Mouse (Mus musculus) WW6 (cell line): ENCODE results near the gene Lgr6.

Experiments used
- DNase-seq: peaks from one replicate; pipeline ENCODE4 v3.0.0-alpha.2; 2013; ENCODE audit warnings: low read depth, low spot score

Lgr6 gene

DNA sequence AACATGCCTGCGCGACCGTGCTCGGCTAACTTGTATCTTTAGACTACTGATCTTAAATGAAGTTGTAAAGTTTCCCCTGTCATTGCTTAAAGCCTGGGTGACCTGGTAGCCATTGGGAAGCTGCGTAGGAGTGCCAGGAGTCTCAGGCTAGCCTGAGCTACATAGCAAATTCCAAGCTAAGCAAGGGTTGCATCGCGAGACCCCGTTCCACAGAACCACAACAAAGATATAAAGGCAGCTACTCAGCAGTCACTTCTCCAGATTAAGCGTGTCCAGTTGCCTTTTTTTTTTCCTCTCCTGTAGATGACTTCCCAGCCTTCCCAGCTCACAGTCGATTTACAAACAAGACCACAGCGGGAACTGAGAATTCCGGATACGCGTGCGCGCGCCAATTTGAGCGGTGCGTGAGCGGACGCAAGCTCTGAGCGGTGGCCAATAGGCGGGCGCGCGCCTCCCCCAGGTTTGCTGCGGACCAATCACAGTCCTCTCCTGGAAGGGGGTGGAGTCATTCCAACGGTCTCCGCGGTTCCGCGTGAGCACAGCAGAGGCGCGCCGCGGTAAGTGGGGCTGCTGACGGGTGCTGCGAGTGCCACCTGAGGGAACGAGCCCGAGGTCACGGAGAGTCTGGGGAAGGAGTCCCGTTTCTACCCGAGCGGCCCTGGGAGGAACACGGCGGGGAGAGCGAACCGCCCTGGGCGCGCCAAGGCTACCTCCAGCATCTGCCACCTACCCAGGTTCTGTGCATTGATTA is 142.8 kb downstream of the Lgr6 start, which contains the start of gene Ube2t:
Gene Ube2t (plus strand): TSS at position 513 of the 751 bp plus-strand sequence.
- DNase-seq = peak; percentile 86

DNA sequence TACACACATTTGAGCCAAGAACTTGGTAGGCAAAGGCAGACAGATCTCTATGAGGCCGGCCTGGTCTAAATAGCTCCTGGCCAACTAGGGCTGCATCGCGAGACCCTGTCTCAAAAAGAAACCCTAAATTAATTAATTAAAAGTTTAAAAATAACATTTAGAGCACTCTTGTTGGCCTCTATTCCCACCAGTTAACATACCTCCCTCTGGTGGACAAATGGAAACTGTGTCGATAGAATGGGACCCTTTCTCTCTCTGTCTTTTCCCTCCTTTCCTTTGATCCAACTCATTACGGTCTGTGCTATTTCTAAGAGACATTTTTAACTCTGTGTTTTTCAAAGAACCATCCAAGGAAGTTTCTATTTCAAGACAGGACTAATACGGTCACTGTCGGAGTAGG is 144.4 kb downstream of the Lgr6 start:
- no peak for DNase-seq

DNA sequence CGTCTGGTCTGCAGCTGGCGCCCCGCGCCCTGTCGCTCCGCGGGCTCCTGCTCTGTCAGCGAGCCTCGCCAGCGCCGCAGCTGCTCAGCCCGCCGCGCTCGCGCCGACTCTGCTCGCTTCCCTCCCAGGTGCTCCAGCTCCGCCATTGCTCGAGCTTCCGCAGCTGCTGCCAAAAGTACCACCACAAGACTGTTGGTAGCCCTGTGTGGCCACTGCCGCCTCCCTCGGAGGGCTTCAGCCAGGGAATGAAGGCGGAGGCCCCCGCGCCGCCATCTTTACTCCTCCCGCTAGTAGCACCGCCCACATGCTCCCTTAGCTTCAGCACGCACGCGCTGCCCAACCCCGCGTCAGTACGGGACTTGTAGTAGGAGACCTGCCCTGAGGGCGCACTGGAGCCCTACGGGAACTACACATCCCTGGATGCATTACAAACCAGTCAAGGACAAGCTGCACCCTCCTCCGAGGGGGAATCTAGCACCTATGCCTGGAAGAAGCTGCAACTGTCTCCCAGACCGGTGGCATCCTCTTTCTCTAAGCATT is 149.4 kb downstream of the Lgr6 start, which contains the start of gene Ppp1r12b:
Gene Ppp1r12b (minus strand): TSS at position 306 of the 540 bp plus-strand sequence.
- DNase-seq = peak; percentile 98

DNA sequence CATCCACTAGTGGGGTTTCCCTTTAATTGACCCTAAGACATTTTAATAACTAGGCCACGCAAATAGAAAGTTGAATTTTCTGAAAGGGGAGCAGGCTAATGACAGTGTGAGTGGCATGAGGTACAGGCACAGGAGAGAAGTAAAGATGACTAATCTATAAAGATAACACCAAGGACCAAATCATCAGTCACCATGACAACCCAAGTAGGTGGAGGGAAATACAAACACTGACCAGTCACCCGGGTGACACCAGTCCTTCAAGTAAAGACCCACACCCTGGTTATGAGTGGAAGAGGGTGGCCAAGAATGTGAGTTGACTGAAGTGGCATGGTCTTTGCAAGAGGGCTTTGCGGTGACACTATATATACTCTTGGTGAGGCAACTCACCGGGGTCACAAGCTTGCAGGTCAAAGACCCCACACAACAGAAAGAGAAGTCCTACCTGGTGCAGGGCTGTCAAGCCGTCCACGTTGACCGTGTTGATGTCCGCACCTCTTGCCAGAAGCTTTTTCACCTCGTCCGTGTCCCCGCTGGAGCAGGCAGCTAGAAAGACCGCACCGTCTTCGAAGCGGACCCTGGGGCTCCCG is 149.9 kb downstream of the Lgr6 start:
- no peak for DNase-seq

DNA sequence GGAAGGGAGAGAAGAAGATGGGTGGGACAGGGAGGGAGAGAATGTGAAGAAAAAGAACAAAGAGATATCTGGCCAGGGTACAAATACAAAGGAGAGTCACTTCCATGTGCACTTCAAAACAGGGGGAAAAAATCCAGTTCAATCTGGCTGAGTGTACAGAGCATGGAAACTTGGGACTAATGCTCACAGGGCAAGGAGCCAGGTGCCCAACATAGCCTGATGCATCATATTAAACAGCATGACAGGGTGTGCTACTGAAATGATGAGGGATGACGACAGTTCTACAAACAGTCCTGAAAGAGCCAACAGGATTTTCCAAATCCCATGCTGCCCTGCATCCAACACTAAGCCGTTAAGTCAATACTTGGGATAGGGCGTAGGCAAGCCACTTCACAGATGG is 155.1 kb downstream of the Lgr6 start:
- no peak for DNase-seq

DNA sequence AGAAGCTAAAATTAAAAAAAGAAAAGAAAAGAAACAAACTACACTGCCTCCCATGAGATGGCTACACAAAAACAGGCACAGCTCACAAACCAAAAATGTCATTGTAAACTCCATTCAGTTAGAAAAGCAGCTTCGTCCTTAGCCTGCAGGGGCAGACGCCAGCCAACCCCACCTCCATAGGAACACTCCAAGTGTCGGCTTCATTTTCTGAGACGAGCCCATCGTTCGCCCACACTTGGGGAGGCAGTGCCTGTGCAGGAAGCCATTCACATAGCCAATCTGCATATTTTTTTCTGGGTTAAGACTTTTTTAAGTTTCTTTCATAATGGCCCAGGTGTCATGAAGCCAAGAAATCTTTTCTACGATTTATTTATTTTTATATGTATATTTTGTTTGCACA is 157.5 kb downstream of the Lgr6 start:
- DNase-seq = no peak

DNA sequence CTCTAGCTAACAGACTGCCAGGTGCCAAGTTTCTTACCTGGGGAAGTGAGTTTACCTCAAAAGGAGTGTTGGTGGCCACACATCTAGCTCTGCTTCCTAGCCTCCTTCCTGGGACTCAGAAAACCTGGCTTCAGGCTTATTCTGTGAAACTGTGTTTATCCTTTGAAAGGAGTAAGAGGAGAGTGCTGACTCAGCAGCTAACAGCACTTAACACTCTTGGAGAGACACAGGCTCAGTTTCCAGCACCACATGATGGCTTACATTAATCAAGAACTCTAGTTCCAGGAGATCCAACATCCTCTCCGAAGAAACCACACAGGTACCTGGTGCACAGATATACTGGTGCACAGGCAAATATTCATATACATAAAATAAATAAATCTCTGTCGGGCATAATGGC is 162.2 kb downstream of the Lgr6 start:
- no peak for DNase-seq

DNA sequence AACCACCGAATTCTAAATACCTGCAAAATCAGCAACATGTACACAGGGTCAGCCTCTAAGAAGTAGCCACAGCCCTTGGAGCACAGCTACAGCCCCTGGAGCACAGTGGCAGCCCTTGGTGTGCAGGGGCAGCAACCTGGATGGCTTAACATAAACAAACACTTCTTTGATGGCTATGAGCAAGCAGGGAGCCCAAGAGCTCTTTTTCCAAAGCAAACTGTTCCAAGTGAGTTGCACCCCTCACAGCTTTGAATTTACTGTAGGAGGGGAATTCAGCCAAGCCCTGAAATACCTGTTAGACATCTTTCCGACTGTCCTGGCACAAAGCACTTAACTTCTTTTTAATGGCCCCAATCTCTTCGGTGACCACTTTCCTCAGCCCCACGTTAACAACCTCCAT is 164.2 kb downstream of the Lgr6 start:
- DNase-seq = no peak

DNA sequence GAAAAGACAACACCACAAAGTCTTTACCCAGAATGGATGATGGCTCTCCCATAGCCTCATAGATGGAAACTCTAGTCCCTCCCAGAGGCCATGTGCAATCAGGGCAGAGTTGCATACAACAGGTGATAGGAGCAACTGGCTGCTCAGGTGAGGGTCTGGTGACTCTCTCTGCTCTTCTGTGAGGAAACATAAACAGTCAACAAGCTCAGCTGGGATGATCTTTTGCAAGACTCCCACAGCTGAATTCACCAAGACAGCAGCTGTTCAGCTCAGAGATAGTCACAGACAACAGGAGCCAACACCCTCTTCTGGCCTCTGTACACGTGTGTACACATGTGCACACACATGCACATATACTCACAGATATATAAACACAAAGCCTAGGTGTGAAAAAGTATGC is 166.8 kb downstream of the Lgr6 start:
- DNase-seq = no peak

DNA sequence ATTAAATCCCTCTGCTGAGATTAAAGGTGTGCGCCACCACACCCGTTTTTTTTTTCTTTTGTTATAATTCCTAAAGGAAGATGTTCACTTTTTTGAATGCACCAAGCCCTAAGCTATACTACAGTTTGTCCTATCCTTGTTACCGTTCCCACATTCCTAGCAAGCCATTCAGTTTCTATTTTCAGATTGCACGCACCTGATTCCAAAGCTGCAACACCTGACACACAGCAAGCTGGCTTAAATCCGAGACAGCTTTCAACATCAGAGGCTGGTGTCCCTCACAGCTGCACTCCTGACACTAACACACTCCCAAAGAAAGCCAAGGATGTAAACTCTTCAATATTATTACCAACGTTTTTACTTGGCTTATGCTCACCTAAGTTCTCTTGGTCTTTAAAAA is 168.7 kb downstream of the Lgr6 start:
- no peak for DNase-seq
